Mouse (Mus musculus) forebrain, embryonic 11.5 days (tissue): ENCODE measurements around the gene E2f1. TPM values are rescaled to one million over a fixed set of nuclear protein-coding genes. Genes with fewer than 3 reads are reported as not detected.

Experiments
- ATAC-seq: fragments of 200-750 bp; cut with Nextera tagmentation; replicated peaks from 2 replicates; pipeline ENCODE4 v1.8.0; 2017; ENCODE audit warnings: moderate TSS enrichment; ENCODE audit not compliant: low FRiP score
- DNase-seq: peaks from one replicate; pipeline ENCODE4 v3.0.0-alpha.2; 2017; ENCODE audit warnings: low spot score
- H3K27ac ChIP-seq: fragments of 300-500 bp; sonication (generic); 2 replicates; pipeline ENCODE4 v1.5.1; 2014; ENCODE audit warnings: low read depth, low read length
- H3K27me3 ChIP-seq: fragments of 300-500 bp; sonication (generic); 2 replicates; pipeline ENCODE4 v1.6.1; 2014; ENCODE audit warnings: mild to moderate bottlenecking, low read length, mixed read lengths; ENCODE audit not compliant: control insufficient read depth, insufficient read depth
- H3K36me3 ChIP-seq: fragments of 300-500 bp; sonication (generic); 2 replicates; pipeline ENCODE4 v1.6.1; 2014; ENCODE audit warnings: mild to moderate bottlenecking, low read length, moderate library complexity, mixed read lengths; ENCODE audit not compliant: control insufficient read depth, insufficient read depth
- H3K4me1 ChIP-seq: fragments of 300-500 bp; sonication (generic); replicated peaks from 2 replicates; pipeline ENCODE4 v1.6.1; 2014; ENCODE audit warnings: low read length, mixed read lengths; ENCODE audit not compliant: control insufficient read depth, insufficient read depth
- H3K4me2 ChIP-seq: fragments of 300-500 bp; sonication (generic); 2 replicates; pipeline ENCODE4 v1.6.1; 2014; ENCODE audit warnings: low read depth, mild to moderate bottlenecking, low read length, moderate library complexity, mixed read lengths; ENCODE audit not compliant: severe bottlenecking
- H3K4me3 ChIP-seq: fragments of 300-500 bp; sonication (generic); 2 replicates; pipeline ENCODE4 v1.5.1; 2014; ENCODE audit warnings: low read depth, low read length
- H3K9ac ChIP-seq: fragments of 300-500 bp; sonication (generic); 2 replicates; pipeline ENCODE4 v1.6.1; 2014; ENCODE audit warnings: low read length
- H3K9me3 ChIP-seq: fragments of 300-500 bp; sonication (generic); 2 replicates; pipeline ENCODE4 v1.6.1; 2016; ENCODE audit warnings: low read length, mixed read lengths; ENCODE audit not compliant: control insufficient read depth
- WGBS: fragments of 180-500 bp; shearing (Covaris S2); extraction: QIAGEN DNeasy Blood & Tissue Kit; methylation state at CpG from one replicate; pipeline ENCODE4 v1.1.7; 2014; 5-methylcytosine and 5-hydroxymethylcytosine counted together
- polyA plus RNA-seq: library from polyadenylated mRNA; unstranded; fragments of >200 nt; fragmentation: Nextera tagmentation; extraction: Ambion mirVana; gene quantifications from 2 replicates; pipeline ENCODE4 v1.2.1, GENCODE M21; 2014

Gene E2f1
- polyA plus RNA-seq, 1 experiment from 2014 or later, result 17.6 TPM

DNA sequence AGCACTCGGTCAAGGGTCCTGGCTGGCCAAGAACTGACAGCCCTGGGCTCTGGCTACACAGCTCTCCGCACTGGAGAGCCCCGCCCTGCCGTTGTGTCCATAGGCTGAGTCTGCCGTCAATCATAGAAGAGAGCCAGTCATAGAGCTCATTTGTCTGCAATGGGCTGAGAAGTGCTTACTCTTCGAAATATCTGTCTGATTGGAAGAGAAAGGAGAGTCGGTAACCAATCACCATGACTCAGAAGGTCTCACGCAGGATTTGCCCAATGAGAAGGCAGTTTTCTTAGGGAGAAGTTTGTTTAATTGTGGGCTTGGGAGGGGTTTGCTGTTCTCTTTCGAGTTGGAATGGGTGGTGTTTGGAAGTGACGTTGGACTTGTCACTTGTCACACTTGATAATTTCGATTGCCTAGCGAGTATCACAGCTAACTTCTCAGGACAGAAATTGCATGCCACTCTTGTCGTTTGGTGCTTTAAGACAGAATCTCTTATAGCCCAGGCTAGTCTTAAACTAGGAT lies 34.0 kb upstream of the E2f1 start, which contains the start of gene Pxmp4:
TSS of gene Pxmp4 (minus strand) at position 71 of the 516 bp plus-strand sequence.
- Histone ChIP-seq H3K4me2 (peak within 1 kb of the TSS; percentile 57), H3K4me1 (peaks cover 7% of the 10 kb centered on the region; the same call in 1 of the 2 replicates), H3K4me3 (peak within 1 kb of the TSS; percentile 58), H3K9ac (peak within 1 kb of the TSS; percentile 73), H3K27ac (no peak within 1 kb of the TSS), H3K27me3 (no peaks in the 10 kb centered on the region), H3K36me3 (no peaks in the 10 kb centered on the region), H3K9me3 (no peaks in the 10 kb centered on the region)
- WGBS, result under 1% methylated on average over 13 of the region's 13 CpGs
- ATAC-seq (peak; percentile 100), DNase-seq (peak; percentile 95)

- H3K4me2 ChIP-seq, result peak overlapping the region; percentile 57
- no peaks in the 10 kb centered on the region for H3K27me3 ChIP-seq
- peak overlapping the region; percentile 58 for H3K4me3 ChIP-seq
- ATAC-seq (no peak; the same call in 1 of the 2 replicates), DNase-seq (no peak)
- 25% methylated on average over 22 of the region's 22 CpGs for WGBS
- H3K27ac ChIP-seq, result no peak overlapping the region
- H3K36me3 ChIP-seq, result no peaks in the 10 kb centered on the region
- no peaks in the 10 kb centered on the region for H3K9me3 ChIP-seq
- peak overlapping the region; percentile 73 for H3K9ac ChIP-seq
- peaks cover 7% of the 10 kb centered on the region; the same call in 1 of the 2 replicates for H3K4me1 ChIP-seq
These were observed 33.4 kb upstream of the E2f1 start for GRCm38 (mm10) chr2:154603007-154603637.

DNA sequence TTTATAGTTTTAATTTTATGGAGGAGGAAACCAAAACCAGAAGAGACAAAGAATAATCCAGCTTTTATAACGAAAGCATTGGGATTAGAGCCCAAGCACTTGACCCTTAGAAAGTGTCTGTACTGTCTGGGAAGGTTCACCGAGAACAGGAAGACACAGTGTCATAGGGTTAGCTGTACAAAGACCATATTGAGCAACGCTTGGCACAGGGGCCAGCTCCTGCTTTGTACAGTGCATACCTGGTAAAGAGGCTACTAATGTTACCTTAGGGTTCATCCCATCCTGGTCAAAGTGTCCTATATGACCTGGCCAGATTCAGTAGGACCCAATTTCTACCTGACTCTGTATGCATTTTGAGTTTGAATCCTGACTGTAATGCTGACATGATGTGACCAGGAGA lies 31.6 kb upstream of the E2f1 start:
- Histone ChIP-seq H3K4me1 (peaks cover 7% of the 10 kb centered on the region; the same call in 1 of the 2 replicates), H3K9me3 (no peaks in the 10 kb centered on the region), H3K27ac (no peak overlapping the region), H3K36me3 (no peaks in the 10 kb centered on the region), H3K4me3 (no peak overlapping the region), H3K4me2 (no peak overlapping the region), H3K27me3 (no peaks in the 10 kb centered on the region), H3K9ac (no peak overlapping the region)
- DNase-seq (no peak), ATAC-seq (no peak)
- WGBS, result 79% methylated on average over 3 of the region's 3 CpGs

DNA sequence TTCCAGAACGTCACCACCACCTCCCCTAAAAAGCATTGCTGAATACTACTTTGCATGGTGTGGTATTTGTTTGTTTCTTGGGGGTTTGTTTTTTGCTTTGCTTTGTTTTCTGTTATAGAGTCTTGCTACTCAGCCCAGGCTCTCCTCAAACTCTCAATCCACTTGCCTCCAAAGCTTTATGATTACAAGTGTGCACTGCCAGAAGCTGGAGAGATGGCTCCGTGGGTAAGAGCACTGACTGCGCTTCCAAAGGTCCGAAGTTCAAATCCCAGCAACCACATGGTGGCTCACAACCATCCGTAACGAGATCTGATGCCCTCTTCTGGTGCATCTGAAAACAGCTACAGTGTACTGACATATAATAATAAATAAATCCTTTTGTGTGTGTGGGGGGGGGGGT lies 30.9 kb upstream of the E2f1 start:
- ATAC-seq, result no peak
- Histone ChIP-seq H3K4me2 (no peak overlapping the region), H3K9ac (no peak overlapping the region), H3K4me3 (no peak overlapping the region), H3K9me3 (no peaks in the 10 kb centered on the region), H3K36me3 (no peaks in the 10 kb centered on the region), H3K27me3 (no peaks in the 10 kb centered on the region), H3K27ac (no peak overlapping the region), H3K4me1 (peaks cover 7% of the 10 kb centered on the region; the same call in 1 of the 2 replicates)
- no peak for DNase-seq
- WGBS, result 66% methylated on average over 6 of the region's 6 CpGs

DNA sequence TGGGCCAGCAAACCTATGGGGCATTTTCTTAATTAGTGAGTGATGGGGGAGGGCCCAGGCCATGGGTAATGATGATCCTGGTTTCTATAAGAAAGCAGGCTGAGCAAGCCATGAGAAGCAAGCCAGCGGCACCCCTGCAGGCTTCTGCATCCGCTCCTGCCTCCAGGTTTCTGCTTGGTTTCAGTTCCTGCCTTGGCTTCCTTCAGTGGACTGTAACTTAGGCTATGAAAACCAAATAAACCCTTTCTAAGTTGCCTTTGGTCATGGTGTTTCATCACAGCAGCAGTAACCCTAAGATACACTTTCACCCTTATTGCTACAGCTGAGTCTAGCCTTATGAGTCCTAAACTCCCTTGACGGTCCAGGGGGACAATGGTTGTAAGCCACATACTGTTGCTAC lies 27.7 kb upstream of the E2f1 start:
- Histone ChIP-seq H3K9ac (no peak overlapping the region), H3K9me3 (no peaks in the 10 kb centered on the region), H3K4me3 (no peak overlapping the region), H3K4me1 (no peaks in the 10 kb centered on the region), H3K4me2 (no peak overlapping the region), H3K36me3 (no peaks in the 10 kb centered on the region), H3K27ac (no peak overlapping the region), H3K27me3 (no peaks in the 10 kb centered on the region)
- WGBS, result 85% methylated on average over 3 of the region's 3 CpGs
- ATAC-seq, result no peak
- DNase-seq, result no peak

DNA sequence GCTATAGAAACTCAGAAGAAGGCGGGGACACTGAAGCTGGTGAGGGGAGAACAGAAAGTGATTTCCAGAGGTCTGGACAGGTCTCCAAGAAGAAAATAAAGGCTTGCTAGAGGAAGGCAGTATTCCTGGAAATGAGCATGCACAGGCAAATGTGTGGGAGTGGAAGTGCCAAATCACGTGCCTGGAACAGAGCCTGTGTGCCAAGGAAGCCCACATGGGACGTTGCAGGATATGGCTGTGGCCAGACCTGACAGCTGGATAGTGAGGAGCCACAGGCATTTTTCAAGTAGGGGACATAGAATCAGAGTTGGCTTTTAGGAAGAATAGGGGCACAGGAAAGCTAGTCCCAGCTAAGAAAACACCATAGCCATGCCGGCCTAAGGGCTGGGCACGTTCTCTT lies 26.1 kb upstream of the E2f1 start:
- Histone ChIP-seq H3K27ac (no peak overlapping the region), H3K4me3 (no peak overlapping the region), H3K4me2 (no peak overlapping the region), H3K9me3 (no peaks in the 10 kb centered on the region), H3K9ac (no peak overlapping the region), H3K27me3 (no peaks in the 10 kb centered on the region), H3K36me3 (no peaks in the 10 kb centered on the region), H3K4me1 (no peaks in the 10 kb centered on the region)
- 93% methylated on average over 5 of the region's 5 CpGs for WGBS
- DNase-seq (no peak), ATAC-seq (no peak)

- DNase-seq, result no peak
- Histone ChIP-seq H3K4me1 (no peaks in the 10 kb centered on the region), H3K4me3 (no peak overlapping the region), H3K4me2 (no peak overlapping the region), H3K27ac (no peak overlapping the region), H3K36me3 (no peaks in the 10 kb centered on the region), H3K27me3 (no peaks in the 10 kb centered on the region), H3K9ac (no peak overlapping the region), H3K9me3 (no peaks in the 10 kb centered on the region)
- 64% methylated on average over 3 of the region's 3 CpGs for WGBS
- ATAC-seq, result no peak
These were observed 23.3 kb upstream of the E2f1 start for GRCm38 (mm10) chr2:154593025-154593424.

DNA sequence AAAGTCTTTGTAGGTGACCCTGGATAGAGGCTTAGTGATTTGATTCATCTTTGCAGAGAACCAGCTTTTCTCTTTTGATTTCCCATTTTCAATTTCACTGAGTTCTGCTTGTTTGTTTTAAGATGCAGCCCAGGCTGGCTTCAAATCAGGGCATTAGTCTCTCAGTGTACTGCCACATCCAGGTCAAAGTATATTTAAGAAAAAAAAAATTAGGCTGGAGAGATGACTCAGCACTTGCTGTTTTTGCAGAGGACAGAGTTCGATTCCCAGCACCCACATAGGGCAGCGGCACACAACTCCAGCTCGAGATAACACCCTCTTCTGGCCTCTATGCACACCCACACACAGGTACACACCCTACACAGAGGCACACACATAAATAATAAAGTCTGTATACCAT lies 21.5 kb upstream of the E2f1 start:
- H3K27me3 ChIP-seq, result no peaks in the 10 kb centered on the region
- no peaks in the 10 kb centered on the region for H3K4me1 ChIP-seq
- WGBS, result 86% methylated on average over 3 of the region's 3 CpGs
- H3K9me3 ChIP-seq, result no peaks in the 10 kb centered on the region
- H3K4me2 ChIP-seq, result no peak overlapping the region
- no peaks in the 10 kb centered on the region for H3K36me3 ChIP-seq
- H3K9ac ChIP-seq, result no peak overlapping the region
- H3K27ac ChIP-seq, result no peak overlapping the region
- DNase-seq (no peak), ATAC-seq (no peak)
- no peak overlapping the region for H3K4me3 ChIP-seq

GRCm38 (mm10) chr2:154589051-154589450 lies 19.4 kb upstream of the E2f1 start:
- Histone ChIP-seq H3K4me1 (no peaks in the 10 kb centered on the region), H3K9me3 (no peaks in the 10 kb centered on the region), H3K4me2 (no peak overlapping the region), H3K9ac (no peak overlapping the region), H3K36me3 (no peaks in the 10 kb centered on the region), H3K27ac (no peak overlapping the region), H3K27me3 (no peaks in the 10 kb centered on the region), H3K4me3 (no peak overlapping the region)
- ATAC-seq (no peak), DNase-seq (no peak)
- WGBS, result 86% methylated on average over 4 of the region's 4 CpGs
